Mouse (Mus musculus): ENCODE measurements around the gene Metap2. TPM values are rescaled to one million over a fixed set of nuclear protein-coding genes. Genes with fewer than 3 reads are reported as not detected.
A peak's percentile ranks its signal among the peaks of the same experiment; 100 is the strongest.

The Metap2 gene
- polyA plus RNA-seq, 1 experiment = 33.9 TPM

- 39% methylated on average over 1 of the region's 1 CpGs for WGBS
These were observed 16.0 kb upstream of the Metap2 start for GRCm38 (mm10) chr10:93912917-93913316.

GRCm38 (mm10) chr10:93912136-93912855, 15.4 kb upstream of the Metap2 start:
- WGBS = 79% methylated on average over 5 of the region's 5 CpGs
- no peak for DNase-seq (ENCODE audit: low read depth, low spot score)

More at GRCm38 (mm10) chr10:93912917-93913316, 16.0 kb upstream of the Metap2 start:
- DNase-seq (ENCODE audit: low read depth, low spot score) = no peak

DNA sequence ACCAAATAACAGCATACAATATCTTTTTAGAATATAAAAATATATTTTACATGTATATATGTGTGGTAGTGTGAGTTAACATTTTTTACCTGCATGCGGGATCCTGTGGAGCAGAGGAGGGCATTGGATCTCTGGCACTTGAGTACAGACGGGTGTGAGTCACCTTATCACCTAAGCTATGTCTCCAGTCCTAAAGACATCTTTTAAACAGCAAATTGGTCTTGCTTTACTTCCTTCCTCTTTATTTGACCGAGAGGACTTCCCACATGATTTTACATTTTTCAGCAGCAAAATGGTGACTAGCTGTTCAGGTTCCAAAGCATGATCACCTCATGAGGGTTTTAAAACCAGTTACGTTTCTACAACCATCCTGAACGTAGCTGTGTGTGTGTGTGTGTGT, 14.4 kb upstream of the Metap2 start:
- 80% methylated on average over 5 of the region's 5 CpGs for WGBS
- no peak for DNase-seq (ENCODE audit: low read depth, low spot score)

DNA sequence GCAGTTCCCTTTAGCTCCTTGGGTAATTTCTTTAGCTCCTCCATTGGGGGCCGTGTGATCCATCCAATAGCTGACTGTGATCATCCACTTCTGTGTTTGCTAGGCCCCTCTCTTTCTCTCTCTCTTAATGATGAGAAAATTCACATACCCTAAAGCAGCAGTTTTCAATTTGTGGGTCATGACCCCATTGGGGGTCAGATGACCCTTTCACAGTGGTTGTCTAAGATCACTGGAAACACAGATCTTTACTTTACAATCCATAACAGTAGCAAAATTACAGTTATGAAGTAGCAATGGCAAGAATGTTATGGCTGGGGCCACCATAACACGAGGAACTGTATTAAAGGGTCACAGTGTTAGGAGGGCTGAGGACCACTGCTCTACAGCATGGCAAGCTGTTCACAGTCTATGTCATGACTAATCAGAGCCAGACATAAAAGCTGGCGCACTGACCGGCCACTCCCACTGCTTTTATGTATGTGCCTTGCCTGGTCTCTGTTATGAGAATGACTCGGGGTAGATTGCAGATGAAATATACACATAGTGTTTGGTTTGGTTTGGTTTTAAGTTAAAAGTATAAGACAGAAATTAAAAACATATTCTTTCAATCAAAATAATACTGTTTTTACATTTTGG, 13.0 kb upstream of the Metap2 start:
- DNase-seq (ENCODE audit: low read depth, low spot score) = no peak
- 66% methylated on average over 5 of the region's 5 CpGs for whole genome bisulfite sequencing

DNA sequence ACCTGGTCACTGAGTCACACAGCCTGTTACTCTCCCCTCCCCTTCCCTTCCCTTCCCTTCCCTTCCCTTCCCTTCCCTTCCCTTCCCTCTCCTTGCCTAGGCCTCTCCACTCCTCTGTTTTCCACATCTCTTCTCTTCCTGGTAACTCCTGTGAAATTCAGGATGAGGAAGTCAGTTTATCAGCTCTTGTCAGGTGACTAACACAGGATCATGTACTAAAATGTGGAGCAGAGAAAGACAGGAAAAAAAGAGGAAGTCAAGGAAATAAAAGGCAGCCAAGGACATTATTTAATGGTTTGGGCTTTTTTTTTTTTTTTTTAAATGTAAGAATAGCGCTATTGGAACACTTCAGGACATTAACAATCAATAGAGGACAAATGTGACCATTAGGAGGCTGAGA, 12.1 kb upstream of the Metap2 start:
- WGBS = 83% methylated on average over 1 of the region's 1 CpGs
- DNase-seq (ENCODE audit: low read depth, low spot score) = no peak

- DNase-seq (ENCODE audit: low read depth, low spot score) = no peak
- WGBS = 89% methylated on average over 7 of the region's 7 CpGs
These were observed 11.6 kb upstream of the Metap2 start for GRCm38 (mm10) chr10:93908540-93908939.

GRCm38 (mm10) chr10:93907376-93907775, 10.5 kb upstream of the Metap2 start:
- 64% methylated on average over 10 of the region's 10 CpGs for whole genome bisulfite sequencing
- no peak for DNase-seq (ENCODE audit: low read depth, low spot score)

DNA sequence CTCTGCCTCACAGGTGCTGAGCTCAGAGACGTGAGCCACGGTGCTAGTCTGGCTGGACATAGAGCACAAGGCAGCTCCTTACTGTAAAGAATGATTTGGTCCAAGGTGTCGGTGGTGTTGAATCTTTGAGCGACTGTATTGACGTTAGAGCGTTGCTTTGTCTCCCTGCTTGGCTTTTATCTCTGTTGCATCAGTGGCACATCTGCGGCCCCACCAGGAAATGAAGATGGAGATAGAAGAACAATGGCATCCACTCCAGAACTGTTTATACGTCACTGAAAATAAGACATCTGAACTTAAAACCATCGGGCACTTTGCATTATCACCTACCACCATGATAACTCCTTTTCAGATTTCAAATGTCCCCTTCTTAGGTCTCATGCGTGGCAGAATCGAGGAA, 3.0 kb upstream of the Metap2 start:
- 86% methylated on average over 11 of the region's 11 CpGs for WGBS

GRCm38 (mm10) chr10:93899303-93899702, 2.4 kb upstream of the Metap2 start:
- 21% methylated on average over 2 of the region's 2 CpGs for WGBS
- DNase-seq (ENCODE audit: low read depth, low spot score) = peak; percentile 64

More for the DNA sequence above, 3.0 kb upstream of the Metap2 start:
- DNase-seq (ENCODE audit: low read depth, low spot score) = no peak

DNA sequence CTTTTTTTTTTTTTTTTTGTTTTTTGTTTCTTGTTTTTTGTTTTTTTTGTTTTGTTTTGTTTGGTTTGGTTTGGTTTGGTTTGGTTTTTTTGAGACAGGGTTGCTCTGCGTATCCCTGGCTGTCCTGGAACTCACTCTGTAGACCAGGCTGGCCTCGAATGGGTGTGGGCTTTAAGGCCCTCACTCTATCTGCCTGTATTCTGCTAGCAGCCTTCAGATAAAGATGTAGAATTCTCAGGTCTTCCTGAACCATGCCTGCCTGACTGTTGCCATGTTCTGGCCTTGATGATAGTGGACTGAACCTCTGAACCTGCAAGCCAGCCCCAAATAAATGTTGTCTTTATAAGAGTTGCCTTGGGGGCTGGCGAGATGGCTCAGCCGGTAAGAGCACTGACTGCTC, 4.3 kb downstream of the Metap2 start:
- 72% methylated on average over 4 of the region's 4 CpGs for WGBS
- no peak for DNase-seq (ENCODE audit: low read depth, low spot score)

- 100% methylated on average over 1 of the region's 1 CpGs for WGBS
- no peak for DNase-seq (ENCODE audit: low read depth, low spot score)
These were observed 5.9 kb downstream of the Metap2 start for GRCm38 (mm10) chr10:93891031-93891430.

- DNase-seq (ENCODE audit: low read depth, low spot score) = no peak
- whole genome bisulfite sequencing = 85% methylated on average over 4 of the region's 4 CpGs
These were observed 6.3 kb downstream of the Metap2 start for GRCm38 (mm10) chr10:93890565-93890964.

- 6% methylated on average over 22 of the region's 22 CpGs for WGBS
- no peak for DNase-seq (ENCODE audit: low read depth, low spot score)
These were observed 6.9 kb downstream of the Metap2 start for GRCm38 (mm10) chr10:93889976-93890375.

DNA sequence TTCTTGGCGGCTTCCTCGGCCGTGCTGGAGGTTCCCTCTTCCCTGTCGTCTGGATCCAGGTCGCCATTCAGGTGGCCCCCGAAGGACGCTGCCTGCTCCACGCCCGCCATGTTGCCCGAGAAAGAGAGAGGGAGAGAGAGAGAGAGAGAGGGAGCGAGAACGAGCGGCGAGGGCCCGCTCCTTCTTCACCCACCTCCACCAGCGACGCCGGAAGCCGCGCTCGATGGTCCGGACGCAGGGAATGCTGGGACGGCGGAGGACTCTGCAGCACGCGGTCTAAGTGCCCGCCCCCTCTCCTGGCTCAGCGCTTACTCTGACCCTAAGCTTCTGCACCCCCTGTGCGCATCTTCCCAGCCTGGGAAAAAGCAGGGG, 7.3 kb downstream of the Metap2 start:
- peak; percentile 55 for DNase-seq (ENCODE audit: low read depth, low spot score)
- under 1% methylated on average over 28 of the region's 30 CpGs for WGBS

DNA sequence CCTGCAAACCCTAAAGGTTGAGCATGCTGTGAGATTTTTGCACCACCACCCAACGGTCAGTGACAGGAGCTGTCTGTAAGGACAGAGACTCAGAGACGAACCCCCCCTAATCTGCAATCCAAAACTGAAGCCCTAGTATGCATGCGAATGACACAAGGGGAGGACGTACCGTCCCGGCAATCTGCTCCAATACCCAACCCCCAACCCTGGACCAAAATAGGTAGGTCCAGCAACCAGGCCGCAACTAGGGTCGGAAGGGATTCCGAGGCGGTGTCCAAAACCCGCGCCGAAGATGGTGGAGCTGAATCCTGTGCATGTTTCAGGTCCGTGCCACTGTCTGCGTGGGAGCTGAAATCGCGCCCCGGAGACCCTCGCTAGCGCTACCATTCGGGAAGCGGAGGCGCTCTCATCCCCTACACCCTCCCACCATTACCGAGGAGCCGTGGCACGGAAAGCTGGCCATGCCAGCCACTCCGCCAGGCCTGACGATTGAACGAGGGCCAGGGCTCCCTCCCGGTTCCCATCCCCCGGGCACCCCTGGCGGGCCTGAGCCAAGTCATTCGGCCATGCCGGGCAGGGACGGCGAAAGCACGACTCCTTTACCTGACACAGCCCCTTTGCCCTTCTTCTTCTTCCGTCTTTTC, 7.8 kb downstream of the Metap2 start:
- no peak for DNase-seq (ENCODE audit: low read depth, low spot score)
- WGBS = under 1% methylated on average over 38 of the region's 38 CpGs

DNA sequence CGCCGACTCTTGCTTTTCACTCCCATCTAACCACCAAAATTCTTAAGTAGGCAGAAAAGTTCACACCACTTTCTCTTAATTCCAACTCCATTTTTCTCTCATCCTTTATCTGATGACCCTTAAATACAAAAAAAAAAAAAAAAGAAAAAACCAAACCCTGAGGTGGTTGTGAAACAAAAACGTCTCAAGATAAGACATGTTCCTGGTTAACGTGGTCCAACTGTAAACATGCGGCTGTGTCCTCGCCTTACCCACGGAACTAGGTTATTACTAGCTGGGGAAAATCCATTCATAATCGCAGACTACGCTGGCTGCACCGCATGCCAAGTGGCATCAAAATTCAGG, 8.3 kb downstream of the Metap2 start:
- DNase-seq (ENCODE audit: low read depth, low spot score) = no peak
- WGBS = 9% methylated on average over 10 of the region's 10 CpGs

DNA sequence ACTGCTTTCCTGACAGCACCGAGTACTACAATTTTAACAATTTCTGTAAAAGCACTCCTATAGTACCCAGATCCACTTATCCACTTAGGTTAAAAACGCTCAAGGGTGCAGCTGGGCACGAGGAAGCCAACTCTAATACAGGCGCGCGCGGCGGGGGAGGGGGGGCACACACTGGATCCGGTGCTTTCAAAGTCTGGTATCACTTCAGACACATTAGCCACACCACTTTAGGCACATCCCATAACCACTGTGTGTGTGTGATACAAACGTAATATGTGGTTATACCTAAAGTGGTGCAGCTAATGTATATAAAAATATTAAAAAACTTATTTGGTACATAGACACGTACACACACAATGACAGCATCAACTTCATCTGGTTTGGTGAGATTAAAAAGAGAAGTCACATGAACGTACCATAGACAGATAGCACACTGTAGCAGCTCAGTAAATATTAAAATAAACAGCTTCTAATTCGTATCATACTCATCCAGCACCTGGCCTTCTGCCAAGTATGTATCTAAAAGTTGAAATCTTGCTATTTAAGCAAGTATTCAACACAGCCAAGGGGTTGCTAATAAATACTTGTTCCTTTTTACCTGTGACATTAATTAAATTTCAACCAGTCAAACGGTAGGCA, 10.9 kb downstream of the Metap2 start:
- no peak for DNase-seq (ENCODE audit: low read depth, low spot score)
- WGBS = 81% methylated on average over 14 of the region's 14 CpGs

GRCm38 (mm10) chr10:93882738-93883364, 14.0 kb downstream of the Metap2 start:
- WGBS = 71% methylated on average over 8 of the region's 8 CpGs
- no peak for DNase-seq (ENCODE audit: low read depth, low spot score)

- DNase-seq (ENCODE audit: low read depth, low spot score) = no peak
These were observed 15.0 kb downstream of the Metap2 start for GRCm38 (mm10) chr10:93881918-93882317.

DNA sequence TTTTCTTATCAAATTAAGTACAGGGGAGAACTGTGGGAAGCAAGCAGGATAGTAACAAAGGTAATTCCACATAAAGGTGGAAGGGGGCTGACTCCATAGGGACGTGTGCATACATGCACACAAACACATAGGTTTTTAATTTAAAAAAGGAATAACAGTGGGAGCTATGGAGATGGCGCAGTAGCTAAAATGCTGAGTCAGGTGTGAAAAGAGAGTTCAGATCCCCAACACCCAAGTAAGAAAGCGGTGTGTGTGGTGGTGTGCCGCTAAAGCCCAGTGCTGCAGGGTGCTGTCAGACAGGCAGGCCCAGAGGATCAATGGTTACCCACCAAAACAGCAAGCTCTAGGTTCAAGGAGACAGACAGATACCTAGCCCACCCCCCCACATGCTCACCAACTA, 18.2 kb downstream of the Metap2 start:
- WGBS = 95% methylated on average over 4 of the region's 4 CpGs
- no peak for DNase-seq (ENCODE audit: low read depth, low spot score)
